8 mouse cellular contexts compared by ENCODE assay signal in the genomic region with DNA sequence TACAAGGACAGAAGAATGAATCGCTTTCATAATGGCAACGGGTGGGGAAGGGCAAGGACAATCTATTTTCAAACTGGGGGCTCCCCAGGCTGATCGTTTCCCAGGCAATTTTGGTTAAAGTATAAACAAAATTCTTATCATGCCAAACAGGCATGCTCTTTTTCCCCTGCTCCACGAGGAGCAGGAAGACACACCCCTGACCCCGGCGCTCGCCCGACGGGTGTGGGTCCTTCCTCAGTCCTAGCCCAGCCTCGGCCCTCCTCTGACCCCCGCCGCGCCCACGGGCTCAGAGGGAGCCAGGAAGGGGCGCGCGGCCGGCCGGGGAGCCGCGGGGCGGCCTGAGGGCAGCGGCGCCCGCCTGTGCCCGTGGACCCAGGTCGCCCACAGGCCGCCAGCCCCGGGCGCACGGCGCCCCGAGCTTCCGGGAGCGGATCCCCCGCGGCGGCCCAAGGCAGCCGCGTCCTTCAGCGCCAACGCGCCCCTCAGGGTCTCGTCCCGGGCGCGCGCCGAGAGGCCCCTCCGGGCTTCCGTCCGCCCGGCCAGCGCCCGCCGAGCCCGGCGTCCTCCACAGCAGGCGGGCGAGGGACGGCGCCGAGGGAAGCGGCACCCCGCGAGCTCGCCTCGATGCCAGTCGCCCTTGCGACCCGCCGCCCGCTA. TPM values are rescaled to one million over a fixed set of nuclear protein-coding genes. Genes with fewer than 3 reads are reported as not detected.
A peak's percentile ranks its signal among the peaks of the same experiment; 100 is the strongest.
DNase-seq lines count a peak whose midpoint lies in the region; ATAC-seq and TF ChIP-seq lines count a peak whose summit lies in the region.

No protein-coding gene starts in this region.

- peak overlapping the region; percentile 96 for H3K9ac ChIP-seq in neural tube, embryonic 14.5 days (replicated peaks; ENCODE audit: low read depth, low read length)

- peak; percentile 84 for DNase-seq in ZHBTc4 (ENCODE audit: low read depth, low spot score)
- DNase-seq in embryonic facial prominence, embryonic 10.5 days (ENCODE audit: low spot score): no peak
- DNase-seq in heart, adult 8-10 months (ENCODE audit: low spot score): peak; percentile 81
- DNase-seq in kidney, adult 11 months: peak; percentile 76
- DNase-seq in lung, adult 2 months: no peak
- DNase-seq in thymus, postnatal 0 days (ENCODE audit: low spot score): no peak

- H3K27ac ChIP-seq in embryonic facial prominence, embryonic 10.5 days (replicated peaks): peak overlapping the region; percentile 94
- H3K27ac ChIP-seq in neural tube, embryonic 14.5 days (ENCODE audit: low read depth, low read length): peak overlapping the region; percentile 92

- H3K36me3 ChIP-seq in E14TG2a.4 (ENCODE audit: insufficient read depth, low read length): 0 out of 2 replicates have a peak, but pooled peaks cover 5% of the 10 kb centered on the region
- H3K36me3 ChIP-seq in embryonic facial prominence, embryonic 10.5 days (replicated peaks): no peaks in the 10 kb centered on the region; the same call in 1 of the 2 replicates
- no peaks in the 10 kb centered on the region for H3K36me3 ChIP-seq in neural tube, embryonic 14.5 days (ENCODE audit: control insufficient read depth, insufficient read depth, low read length)

- WGBS in embryonic facial prominence, embryonic 10.5 days: under 1% methylated on average over 73 of the region's 73 CpGs
- WGBS in lung, adult 2 months: 2% methylated on average over 73 of the region's 73 CpGs
- WGBS in neural tube, embryonic 14.5 days: 0% methylated on average over 60 of the region's 73 CpGs

- TF ChIP-seq POLR2A in lung, adult 2 months (IDR thresholded peaks at IDR 0.05; ENCODE audit: borderline replicate concordance, extremely low read depth, low read depth, low read length): no peak

- H3K4me3 ChIP-seq in E14TG2a.4 (replicated peaks; ENCODE audit: low read length): peak overlapping the region; percentile 90
- H3K4me3 ChIP-seq in embryonic facial prominence, embryonic 10.5 days: peak overlapping the region; percentile 93
- peak overlapping the region; percentile 85 for H3K4me3 ChIP-seq in lung, adult 2 months (replicated peaks; ENCODE audit: extremely low read depth, low read depth, low read length)
- peak overlapping the region; percentile 97 for H3K4me3 ChIP-seq in neural tube, embryonic 14.5 days (ENCODE audit: low read depth, low read length)

- peaks cover 19% of the 10 kb centered on the region for H3K4me1 ChIP-seq in E14TG2a.4 (replicated peaks; ENCODE audit: low read depth, low read length)
- H3K4me1 ChIP-seq in embryonic facial prominence, embryonic 10.5 days: peaks cover 5% of the 10 kb centered on the region
- peaks cover 15% of the 10 kb centered on the region for H3K4me1 ChIP-seq in lung, adult 2 months (ENCODE audit: control insufficient read depth, insufficient read depth, low read length)
- 0 out of 2 replicates have a peak, but pooled peaks cover 3% of the 10 kb centered on the region for H3K4me1 ChIP-seq in neural tube, embryonic 14.5 days (ENCODE audit: control insufficient read depth, insufficient read depth, low read length)

- H3K4me2 ChIP-seq in neural tube, embryonic 14.5 days (ENCODE audit: low read depth, low read length): peak overlapping the region; percentile 75

- H3K27me3 ChIP-seq in E14TG2a.4 (ENCODE audit: insufficient read depth, low read length): no peaks in the 10 kb centered on the region
- no peaks in the 10 kb centered on the region for H3K27me3 ChIP-seq in embryonic facial prominence, embryonic 10.5 days (replicated peaks; ENCODE audit: low read depth, poor library complexity, severe bottlenecking)
- no peaks in the 10 kb centered on the region for H3K27me3 ChIP-seq in neural tube, embryonic 14.5 days (ENCODE audit: control insufficient read depth, insufficient read depth, low read length)

- peak; percentile 84 for ATAC-seq in neural tube, embryonic 14.5 days (ENCODE audit: low read depth)

- H3K9me3 ChIP-seq in E14TG2a.4 (ENCODE audit: low read length): no peaks in the 10 kb centered on the region
- no peaks in the 10 kb centered on the region for H3K9me3 ChIP-seq in embryonic facial prominence, embryonic 10.5 days
- H3K9me3 ChIP-seq in neural tube, embryonic 14.5 days (ENCODE audit: control insufficient read depth, low read length): no peaks in the 10 kb centered on the region

- TF ChIP-seq CTCF in E14TG2a.4 (conservative IDR thresholded peaks at IDR 0.05; ENCODE audit: low read length): no peak
- TF ChIP-seq CTCF in lung, adult 2 months (IDR thresholded peaks at IDR 0.05; ENCODE audit: insufficient read depth, low read length): no peak

RNA-seq across cellular contexts. Expression of a gene that starts 0.4 kb away (rescaled TPM):
- polyA plus RNA-seq in embryonic facial prominence, embryonic 10.5 days (2016; fragmentation: Nextera tagmentation; extraction: Ambion mirVana): 27.8 and 30.7 TPM in 2 replicates
- 10 to 100 TPM; 38.7 to 43.4 (median 41.0) TPM for total RNA-seq in heart, adult 8-10 months (2022)
- 80.0 and 91.4 TPM in 2 replicates for polyA plus RNA-seq in lung, adult 2 months (2012; rRNA removed)
- 42.5 and 44.1 TPM in 2 replicates for polyA plus RNA-seq in neural tube, embryonic 14.5 days (2014; fragmentation: Nextera tagmentation; extraction: Ambion mirVana)
- 13.9 and 15.5 TPM in 2 replicates for polyA plus RNA-seq in thymus, postnatal 0 days (2015; fragmentation: Nextera tagmentation; extraction: Ambion mirVana)

Comparison
In these comparisons a context has a peak if more than half of its experiments do, and no peak if none do; other contexts are left out.
1. DNase-seq: peak in ZHBTc4 (single experiment), heart, adult 8-10 months (single experiment) and kidney, adult 11 months (single experiment); none in embryonic facial prominence, embryonic 10.5 days (single experiment), lung, adult 2 months (single experiment) and thymus, postnatal 0 days (single experiment).
2. Peak in every context shown above with its lines, with median percentiles within 50 percentile points of each other: H3K4me3 ChIP-seq.